Mouse (Mus musculus) ES-CJ7 (cell line): ENCODE measurements around the gene Tmprss11c.
A peak's percentile ranks its signal among the peaks of the same experiment; 100 is the strongest.
"Not testable (repeated sequence)": the region's sequence is repeated elsewhere in the genome, so short reads cannot be mapped to it uniquely, and the experiment has no call there.

Experiments
- DNase-seq: peaks from one replicate; pipeline ENCODE4 v3.0.0; 2011; ENCODE audit warnings: low read depth, low spot score

The Tmprss11c gene

GRCm38 (mm10) chr5:86289208-86289607 lies at the start of gene Tmprss11c:
TSS of gene Tmprss11c (minus strand) at chr5:86289308.
- no peak for DNase-seq

- not testable (repeated sequence) for DNase-seq
Measured at GRCm38 (mm10) chr5:86318018-86318956, 29.2 kb upstream of the Tmprss11c start.

DNA sequence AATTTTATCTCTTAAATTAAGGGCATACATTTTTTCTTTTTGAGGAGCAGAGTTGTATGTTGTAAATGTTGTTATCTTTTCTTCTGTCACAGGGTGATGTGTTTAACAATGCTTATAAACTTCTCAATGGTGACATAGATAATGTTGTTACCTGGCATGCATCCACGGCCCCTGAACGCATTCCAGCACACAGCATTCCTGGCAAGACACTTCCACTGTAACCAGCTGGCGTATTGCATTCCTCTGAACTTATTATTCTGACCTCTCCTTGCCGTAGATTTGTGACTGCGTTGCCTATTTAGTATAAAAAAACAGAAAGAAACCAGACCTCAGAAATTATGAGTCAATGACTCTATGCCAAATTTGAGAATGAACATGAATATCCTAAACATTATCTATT lies 17.0 kb upstream of the Tmprss11c start:
- DNase-seq = no peak

GRCm38 (mm10) chr5:86303877-86304276 lies 14.8 kb upstream of the Tmprss11c start:
- no peak for DNase-seq

- DNase-seq = no peak
Measured at GRCm38 (mm10) chr5:86246559-86246958, 42.5 kb downstream of the Tmprss11c start.

GRCm38 (mm10) chr5:86244880-86245279 lies 44.2 kb downstream of the Tmprss11c start:
- DNase-seq = no peak

DNA sequence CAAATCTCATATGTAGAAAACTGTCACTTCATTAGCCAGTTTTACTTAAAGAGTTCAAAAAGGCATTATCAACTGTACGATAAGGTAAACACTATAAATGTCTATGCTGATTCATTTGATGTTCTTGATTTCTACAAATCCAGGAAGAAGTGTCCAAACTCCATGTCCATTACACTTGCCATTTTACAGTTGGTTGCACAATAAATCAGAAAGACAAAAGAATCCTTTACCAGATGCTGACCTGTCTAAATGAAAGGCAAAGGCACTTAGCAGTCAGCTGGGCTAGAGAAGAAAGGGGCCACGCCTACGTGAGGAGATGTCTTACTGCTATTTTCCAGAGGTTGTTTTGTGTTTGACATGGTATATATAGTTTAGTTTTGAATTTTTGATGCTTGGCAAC lies 44.8 kb downstream of the Tmprss11c start:
- no peak for DNase-seq

GRCm38 (mm10) chr5:86227156-86227853 lies 61.8 kb downstream of the Tmprss11c start:
- no peak for DNase-seq

DNA sequence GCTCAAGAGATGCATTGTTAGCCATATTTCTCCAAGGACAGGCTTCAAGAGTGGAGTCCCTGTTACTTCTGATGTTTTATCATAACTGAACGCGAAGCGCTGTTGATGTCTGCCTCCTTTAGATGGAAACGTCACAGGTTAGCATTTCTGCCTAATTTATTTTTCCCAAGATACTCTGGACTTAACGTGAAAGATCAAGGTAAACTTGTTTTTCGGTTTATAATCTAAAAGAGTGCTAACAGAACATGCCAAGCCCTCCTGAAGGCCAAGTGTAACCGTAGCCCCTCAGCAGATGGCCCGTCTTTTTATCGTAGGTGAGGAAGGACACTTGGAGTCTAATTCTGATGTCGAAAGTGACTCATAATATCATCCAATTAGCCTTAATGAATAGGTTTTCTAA lies 91.3 kb downstream of the Tmprss11c start, which contains the start of gene Gnrhr:
Gene Gnrhr, minus strand, starts transcription at position 101 of the 400 bp plus-strand sequence.
- DNase-seq = no peak

- peak; percentile 64 for DNase-seq
Measured at GRCm38 (mm10) chr5:86191356-86191755, 97.8 kb downstream of the Tmprss11c start.

DNA sequence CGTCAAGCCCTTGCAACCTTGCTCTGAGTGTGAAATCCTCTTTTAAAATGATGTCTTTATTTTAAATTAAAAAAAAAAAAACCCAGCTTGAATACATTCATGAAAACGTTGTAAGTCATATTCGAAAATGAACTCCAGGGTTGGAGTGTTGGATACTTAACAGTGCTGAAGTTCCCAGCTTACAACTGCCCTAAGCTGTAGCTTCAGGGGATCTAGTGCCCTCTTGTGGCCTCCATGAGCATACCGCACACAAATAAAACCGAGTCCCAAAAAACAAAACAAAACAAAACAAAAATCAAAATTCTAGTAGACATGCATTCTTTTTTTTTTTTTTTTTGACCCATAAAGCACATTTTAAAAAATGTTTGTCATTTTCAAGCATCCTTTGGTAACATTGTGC lies 98.3 kb downstream of the Tmprss11c start:
- DNase-seq = peak; percentile 75

GRCm38 (mm10) chr5:86190290-86190689 lies 98.8 kb downstream of the Tmprss11c start:
- no peak for DNase-seq

- DNase-seq = no peak
Measured at GRCm38 (mm10) chr5:86187441-86187840, 101.7 kb downstream of the Tmprss11c start.
